Mouse (Mus musculus) layer of hippocampus, postnatal 25 days (tissue): ENCODE data around the gene Adgb. TPM values are rescaled to one million over a fixed set of nuclear protein-coding genes. Genes with fewer than 3 reads are reported as not detected.
"Not testable (repeated sequence)": the region's sequence is repeated elsewhere in the genome, so short reads cannot be mapped to it uniquely, and the experiment has no call there.

Experiments used
- DNase-seq, 2 experiments: peaks; one replicate each; pipeline ENCODE4 v3.0.0; 2022; ENCODE audit warnings: mixed read lengths in 2 of 2, low spot score in 1 of 2; ENCODE audit errors: extremely low spot score in 1 of 2
- total RNA-seq, 2 experiments: library from RNA; stranded (reverse); gene quantifications; 2 replicates each; pipeline ENCODE4 v1.2.3; 2021

Gene Adgb
- total RNA-seq = under 1 TPM; 0.22 to 0.45 TPM

DNA sequence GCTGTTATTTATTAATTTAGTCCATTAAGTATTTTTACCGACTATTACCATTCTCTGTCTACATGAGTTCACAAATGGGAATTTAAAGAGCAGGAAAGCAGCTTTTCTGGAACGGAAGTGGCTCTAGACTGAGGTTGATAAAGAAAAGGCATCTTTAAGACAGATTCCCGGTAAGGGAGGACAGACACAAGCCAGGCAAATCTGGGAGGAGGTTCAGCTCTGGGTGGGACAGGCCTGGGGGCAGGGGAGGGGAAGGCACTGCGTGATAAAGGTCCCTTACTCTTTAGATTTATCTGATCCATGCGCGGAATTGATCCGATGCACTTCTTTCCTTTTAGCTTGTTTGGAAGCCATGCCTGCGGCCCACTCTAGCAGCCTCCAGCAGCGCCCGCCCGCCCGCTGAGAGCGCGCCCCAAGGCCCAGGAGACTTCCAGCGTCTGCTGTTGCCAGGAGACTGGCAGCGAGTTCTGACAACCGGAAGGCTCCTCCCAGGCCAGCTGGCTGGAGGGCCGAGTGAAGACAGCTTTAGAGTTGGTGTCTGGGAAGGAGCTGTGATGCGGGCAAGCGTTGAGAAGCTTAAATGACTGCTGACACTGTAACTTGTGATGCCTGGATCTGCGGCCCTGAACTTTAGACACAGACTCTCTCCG is at the start of gene Adgb:
Gene Adgb (minus strand): TSS at position 366 of the 650 bp plus-strand sequence.
- peak; percentile 17 to 37 for DNase-seq

GRCm38 (mm10) chr10:10480139-10480538 is 8.0 kb upstream of the Adgb start:
- no peak for DNase-seq

DNA sequence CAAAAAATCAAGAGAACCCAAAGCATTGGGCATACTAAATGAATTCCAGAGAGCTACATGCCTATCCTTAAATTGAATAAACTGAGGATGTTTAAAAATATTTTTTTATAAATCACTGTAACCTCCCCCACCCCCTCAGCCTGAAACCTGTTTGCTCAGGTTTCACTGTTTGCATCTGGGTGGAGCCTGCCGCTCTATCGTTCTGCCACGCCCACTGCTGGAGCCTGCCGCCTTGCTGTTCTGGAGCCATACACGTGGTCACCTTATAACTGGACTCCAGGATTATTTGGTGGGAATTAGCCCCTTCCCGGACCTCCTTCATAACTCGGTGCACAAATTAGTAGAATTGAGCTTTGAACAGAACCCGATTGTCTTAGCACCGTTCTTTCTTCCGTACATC is 5.3 kb upstream of the Adgb start:
- DNase-seq = not testable (repeated sequence)

DNA sequence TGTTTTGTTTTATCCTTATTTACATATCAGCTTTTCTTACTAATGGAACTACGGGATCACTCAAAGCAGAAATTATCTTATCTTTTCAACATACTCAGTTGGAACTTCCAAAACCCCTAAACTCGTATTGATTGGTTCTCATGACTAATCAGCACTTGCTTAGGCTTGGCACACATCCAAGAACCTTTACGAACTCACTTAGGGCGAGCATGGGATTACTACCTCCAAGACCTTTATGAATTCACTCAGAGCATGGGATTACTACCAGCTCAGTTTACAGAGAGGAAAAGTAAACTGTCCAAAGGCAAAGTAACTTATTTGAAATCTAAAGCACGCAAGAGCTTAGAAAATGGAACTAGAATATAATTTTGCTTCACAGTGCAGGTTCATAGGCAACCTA is 4.8 kb upstream of the Adgb start:
- no peak for DNase-seq

- no peak for DNase-seq
These were observed 4.4 kb upstream of the Adgb start for GRCm38 (mm10) chr10:10476549-10476948.

GRCm38 (mm10) chr10:10468699-10469547 is 3.2 kb downstream of the Adgb start:
- DNase-seq = no peak

DNA sequence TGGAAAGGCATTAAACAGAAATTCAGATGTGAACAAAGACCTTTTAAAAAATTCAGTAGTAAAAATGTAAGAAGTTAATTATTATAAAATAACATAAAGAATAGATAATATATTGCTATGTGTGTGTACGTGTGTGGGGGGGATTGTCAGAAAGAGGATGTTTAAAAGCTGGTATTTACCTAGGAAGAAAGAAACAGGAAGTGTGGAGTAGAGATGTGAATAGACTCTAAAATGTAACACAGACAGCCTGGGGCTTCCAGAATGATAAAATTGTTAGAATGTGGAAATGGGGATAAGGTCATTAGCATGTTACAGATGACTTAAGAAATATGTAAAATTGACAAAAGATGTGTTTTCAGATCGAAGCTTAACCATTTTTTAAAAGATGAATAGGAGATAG is 12.0 kb downstream of the Adgb start:
- DNase-seq = no peak

GRCm38 (mm10) chr10:10456991-10457390 is 15.1 kb downstream of the Adgb start:
- no peak for DNase-seq

- no peak for DNase-seq
These were observed 23.1 kb downstream of the Adgb start for GRCm38 (mm10) chr10:10449067-10449466.

GRCm38 (mm10) chr10:10444841-10445466 is 27.2 kb downstream of the Adgb start:
- DNase-seq = no peak

DNA sequence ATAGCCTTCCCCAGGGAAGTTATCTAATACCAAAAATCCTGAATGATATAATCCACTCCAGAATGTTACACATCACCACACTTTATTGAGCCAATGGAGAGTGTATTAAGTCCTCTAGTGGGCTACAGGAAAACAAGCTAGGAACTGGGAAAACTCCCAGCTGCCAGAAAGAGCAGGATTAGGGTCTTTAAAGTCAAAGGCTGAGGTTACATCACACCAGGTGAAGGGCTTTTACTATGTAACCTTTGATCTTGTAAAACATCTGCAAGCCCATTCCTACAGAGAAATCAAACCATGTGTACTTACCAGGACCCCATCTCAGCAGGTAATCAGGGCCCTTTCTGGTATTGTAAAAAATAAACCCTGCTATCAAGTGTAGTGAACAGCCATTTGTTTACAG is 28.6 kb downstream of the Adgb start:
- no peak for DNase-seq

DNA sequence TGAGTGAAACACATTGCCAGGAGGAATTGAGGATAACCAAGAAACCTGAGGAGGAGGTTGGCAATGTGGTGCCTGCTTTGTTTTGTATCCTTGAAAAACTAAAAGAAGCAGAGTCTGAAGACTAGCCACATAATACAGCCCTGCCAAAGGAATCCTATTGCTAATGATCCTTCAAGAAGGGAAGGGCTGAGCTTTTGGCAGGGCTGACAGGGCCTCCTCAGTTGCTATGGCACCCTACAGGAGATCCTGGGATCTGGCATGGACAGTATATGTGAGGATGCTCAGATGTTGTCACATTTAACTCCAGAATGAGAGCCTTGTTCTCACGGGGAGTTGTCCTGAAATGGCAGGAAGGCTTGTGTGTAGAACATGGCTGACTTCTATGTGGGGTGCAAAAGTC is 37.1 kb downstream of the Adgb start:
- no peak for DNase-seq

GRCm38 (mm10) chr10:10429635-10430034 is 42.5 kb downstream of the Adgb start:
- DNase-seq = no peak

GRCm38 (mm10) chr10:10429032-10429431 is 43.1 kb downstream of the Adgb start:
- DNase-seq = no peak

GRCm38 (mm10) chr10:10424383-10424782 is 47.7 kb downstream of the Adgb start:
- no peak for DNase-seq

GRCm38 (mm10) chr10:10411046-10411445 is 61.1 kb downstream of the Adgb start:
- no peak for DNase-seq

DNA sequence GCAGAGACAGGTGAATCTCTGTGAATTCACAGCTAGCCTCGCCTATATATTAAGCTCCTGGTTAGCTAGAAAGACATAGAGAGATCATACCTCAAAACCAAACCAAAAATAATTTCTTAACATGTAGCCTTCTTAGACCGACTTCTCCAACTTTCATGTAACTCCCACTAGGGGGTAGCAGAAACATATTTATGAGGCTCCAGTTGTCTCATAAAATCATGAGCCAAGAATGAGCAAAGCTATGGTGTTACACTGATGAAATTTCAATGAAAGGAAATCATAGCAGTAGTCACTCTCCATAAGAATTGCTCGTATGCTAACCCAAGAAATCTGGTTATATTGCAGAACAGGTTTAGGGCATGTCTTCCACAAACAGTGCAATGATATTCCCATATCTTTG is 64.0 kb downstream of the Adgb start:
- DNase-seq = no peak

- DNase-seq = no peak
These were observed 76.2 kb downstream of the Adgb start for GRCm38 (mm10) chr10:10395784-10396481.

GRCm38 (mm10) chr10:10374629-10375028 is 97.5 kb downstream of the Adgb start:
- DNase-seq = no peak

DNA sequence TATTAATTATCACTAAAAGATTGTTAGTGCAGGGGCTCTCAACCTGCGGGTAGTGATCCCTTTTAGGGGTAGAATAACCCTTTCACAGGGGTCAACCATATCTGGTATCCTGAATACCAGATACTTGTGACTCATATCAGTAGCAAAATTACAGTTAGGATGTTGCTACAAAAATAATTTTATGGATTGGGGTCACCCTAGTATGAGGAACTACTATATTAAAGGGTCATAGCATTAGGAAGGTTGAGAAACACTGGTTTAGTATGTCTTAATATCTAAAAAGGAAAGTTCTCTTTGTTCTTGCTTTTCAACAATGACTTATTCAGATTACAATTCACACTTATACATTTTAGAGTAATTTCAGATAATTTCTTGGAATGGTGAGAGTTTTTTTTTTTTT is 108.1 kb downstream of the Adgb start:
- DNase-seq = no peak
